ENCODE assay signal across 12 mouse cellular contexts in the genomic region with DNA sequence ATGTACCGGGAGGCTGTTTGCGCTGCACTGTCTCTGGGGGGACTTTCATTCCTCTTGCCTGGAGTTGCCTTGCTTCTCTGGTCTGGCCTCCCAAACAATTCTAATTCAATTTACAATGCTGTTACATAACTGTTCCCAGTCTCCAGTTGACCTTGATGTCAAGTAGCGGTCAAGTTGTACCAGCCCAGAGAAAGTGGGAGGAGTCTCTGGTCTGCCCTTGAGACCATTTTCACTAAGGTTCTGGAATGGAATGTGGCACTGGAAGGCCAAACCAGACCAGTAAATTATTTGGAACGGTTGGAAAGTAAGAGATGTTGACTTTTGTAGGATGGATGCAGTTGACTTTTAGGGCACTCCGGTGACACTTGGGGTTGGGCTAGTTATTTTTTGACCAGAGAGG.
DNase-seq lines count a peak whose midpoint lies in the region; TF ChIP-seq lines count a peak whose summit lies in the region.
"Had no signal": no experiment of that assay in that cellular context is flagged by ENCODE, and none has a peak within 500 bp of the region (broad histone marks: within the 10 kb centered on the region; RNA-seq: fewer than 3 reads in every experiment).

No protein-coding gene starts in this region.

- WGBS in cerebellum, adult 2 months: 94% methylated on average over 5 of the region's 5 CpGs
- WGBS in limb, embryonic 10.5 days: 92% methylated on average over 5 of the region's 5 CpGs

- no peaks in the 10 kb centered on the region for H3K9me3 ChIP-seq in limb, embryonic 10.5 days (replicated peaks)
- H3K9me3 ChIP-seq: heart, embryonic 13.5 days; limb, embryonic 15.5 days; midbrain, embryonic 12.5 days had no signal

- no peaks in the 10 kb centered on the region for H3K27me3 ChIP-seq in cerebellum, adult 2 months (ENCODE audit: control insufficient read depth, insufficient read depth, low read length)
- H3K27me3 ChIP-seq in limb, embryonic 10.5 days (ENCODE audit: low read depth, poor library complexity, severe bottlenecking): no peaks in the 10 kb centered on the region
- H3K27me3 ChIP-seq: heart, embryonic 13.5 days; limb, embryonic 15.5 days; midbrain, embryonic 12.5 days had no signal

- H3K36me3 ChIP-seq in limb, embryonic 10.5 days: no peaks in the 10 kb centered on the region
- H3K36me3 ChIP-seq: heart, embryonic 13.5 days; limb, embryonic 15.5 days; midbrain, embryonic 12.5 days had no signal

- H3K4me3 ChIP-seq in cerebellum, adult 2 months (replicated peaks; ENCODE audit: insufficient read depth, low read depth, low read length): no peak overlapping the region
- H3K4me3 ChIP-seq in limb, embryonic 10.5 days: no peak overlapping the region
- H3K4me3 ChIP-seq: heart, embryonic 13.5 days; limb, embryonic 15.5 days; midbrain, embryonic 12.5 days had no signal

- TF ChIP-seq POLR2A in cerebellum, adult 2 months (IDR thresholded peaks at IDR 0.05; ENCODE audit: borderline replicate concordance, insufficient read depth, low read length): no peak

- peak; percentile 66 for DNase-seq in gastrocnemius, adult 18-20 months (ENCODE audit: low spot score)
- DNase-seq in gastrocnemius, postnatal 14 days: no peak
- DNase-seq in ovary, postnatal 36 days (ENCODE audit: low spot score): peak; percentile 18
- DNase-seq in ovary, postnatal 10 days (ENCODE audit: low spot score): no peak
- peak; percentile 54 to 76 for DNase-seq in kidney, postnatal 25 days
- DNase-seq in skeletal muscle tissue, adult 2 months (ENCODE audit: low read depth, low spot score): peak; percentile 87
- no peak for DNase-seq in cerebellum, adult 2 months
- DNase-seq in limb, embryonic 10.5 days (ENCODE audit: low spot score): no peak
- DNase-seq: thymus, postnatal 25 days had no signal

- intact Hi-C loops in gastrocnemius, postnatal 14 days (cut with DNase I; ENCODE audit: low total_unique reads): no loop called here

- TF ChIP-seq CTCF in cerebellum, adult 2 months (IDR thresholded peaks at IDR 0.05; ENCODE audit: borderline replicate concordance, insufficient read depth, low read depth, low read length): no peak

- no peaks in the 10 kb centered on the region for H3K4me1 ChIP-seq in cerebellum, adult 2 months (ENCODE audit: control insufficient read depth, insufficient read depth, low read length)
- no peaks in the 10 kb centered on the region for H3K4me1 ChIP-seq in limb, embryonic 10.5 days
- H3K4me1 ChIP-seq: heart, embryonic 13.5 days; limb, embryonic 15.5 days; midbrain, embryonic 12.5 days had no signal

- no peak overlapping the region for H3K27ac ChIP-seq in cerebellum, adult 2 months (ENCODE audit: insufficient read depth, low read length)
- H3K27ac ChIP-seq in limb, embryonic 10.5 days: no peak overlapping the region
- H3K27ac ChIP-seq: heart, embryonic 13.5 days; limb, embryonic 15.5 days; midbrain, embryonic 12.5 days had no signal

Comparison
In these comparisons a context has a peak if more than half of its experiments do, and no peak if none do; other contexts are left out.
1. DNase-seq: peak in gastrocnemius, adult 18-20 months (single experiment), ovary, postnatal 36 days (single experiment), kidney, postnatal 25 days (2 of 2) and skeletal muscle tissue, adult 2 months (single experiment); none in gastrocnemius, postnatal 14 days (single experiment), ovary, postnatal 10 days (single experiment), cerebellum, adult 2 months (0 of 2) and limb, embryonic 10.5 days (single experiment).